Mouse (Mus musculus) right cerebral cortex, adult 2 months (tissue): ENCODE measurements around the gene Cdcp2.
A peak's percentile ranks its signal among the peaks of the same experiment; 100 is the strongest.

ENCODE experiments used
- DNase-seq, 2 experiments: peaks; one replicate each; pipeline ENCODE4 v3.0.0; 2021 to 2022; ENCODE audit warnings: low spot score in 2 of 2

Gene Cdcp2

DNA sequence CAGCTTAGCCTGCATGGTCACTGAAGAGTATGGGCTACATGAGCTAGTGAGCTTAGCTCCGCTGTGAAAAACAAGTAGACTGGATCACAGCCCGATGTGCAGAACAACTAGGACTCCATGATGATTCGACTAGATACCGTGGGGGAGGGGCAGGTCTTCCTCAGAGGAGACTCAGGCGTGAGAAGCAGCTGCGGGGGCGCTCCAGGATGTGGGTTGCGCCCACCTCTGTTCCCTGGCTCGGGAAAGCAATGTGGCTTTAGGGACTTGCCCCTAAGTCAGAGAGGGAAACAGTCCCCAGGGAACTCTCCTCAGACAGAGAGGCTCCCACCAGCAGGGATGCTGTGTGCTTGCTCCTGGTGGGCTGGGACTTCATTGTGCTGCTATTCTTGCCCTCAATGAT, 33.8 kb downstream of the Cdcp2 start:
- peak; percentile 37 to 41 for DNase-seq

DNA sequence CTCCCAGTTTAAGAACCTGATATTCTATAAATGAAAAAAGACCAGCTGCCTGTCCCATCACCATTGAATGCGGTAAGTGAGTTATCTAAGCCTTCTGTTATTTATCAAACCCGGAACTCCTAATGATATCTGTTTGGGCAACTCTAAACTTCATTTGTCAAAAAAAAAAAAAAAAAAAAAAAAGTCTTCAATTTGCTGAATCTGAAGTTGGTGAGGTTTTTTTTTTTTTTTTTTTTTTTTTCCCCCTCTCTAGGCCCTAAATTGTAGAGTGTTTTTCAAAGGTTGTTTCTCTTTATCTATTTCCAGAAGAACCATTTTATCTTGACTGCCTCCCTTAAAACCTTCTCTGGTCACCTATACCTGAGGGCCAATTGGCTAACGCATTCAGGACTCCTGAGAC, 38.2 kb downstream of the Cdcp2 start:
- DNase-seq: no peak

DNA sequence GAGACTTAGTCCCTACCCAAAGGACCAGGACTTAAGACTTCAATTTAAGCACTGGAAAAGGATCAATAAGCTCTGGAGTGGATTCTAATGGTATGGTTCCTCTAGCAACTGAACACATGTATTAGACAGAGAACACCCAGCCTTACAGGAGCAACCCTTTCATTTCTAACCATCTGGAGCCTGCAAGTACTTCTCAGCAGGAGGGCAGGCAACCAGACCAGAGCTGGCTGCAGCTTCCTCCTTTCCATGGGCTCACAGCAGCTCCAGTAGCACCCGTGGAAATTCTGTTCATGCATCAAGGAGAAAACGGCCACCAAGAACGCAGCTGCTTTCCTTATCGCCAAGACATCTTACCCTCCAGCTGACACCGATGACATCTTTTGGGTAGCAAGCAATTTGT, 39.0 kb downstream of the Cdcp2 start:
- DNase-seq: no peak

DNA sequence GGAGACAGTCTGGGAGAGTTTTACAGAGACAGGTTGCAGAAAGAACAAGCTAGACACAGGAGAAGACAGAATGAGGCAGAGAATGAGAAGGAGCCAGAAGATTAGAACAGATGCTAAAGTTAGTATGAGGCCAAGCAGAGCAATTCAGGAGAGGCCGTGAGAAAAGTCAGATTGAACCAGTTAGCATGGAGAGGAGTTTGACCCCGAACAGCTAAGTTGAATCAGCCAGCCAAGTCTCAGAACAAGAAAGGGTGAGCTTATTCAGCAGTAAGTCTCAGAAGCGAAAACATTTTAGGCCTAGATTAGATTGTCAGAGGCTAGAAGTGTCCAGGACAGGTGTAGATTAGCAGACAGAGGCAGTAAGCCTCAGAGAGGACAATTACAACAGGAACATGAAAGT, 39.8 kb downstream of the Cdcp2 start:
- DNase-seq: no peak

DNA sequence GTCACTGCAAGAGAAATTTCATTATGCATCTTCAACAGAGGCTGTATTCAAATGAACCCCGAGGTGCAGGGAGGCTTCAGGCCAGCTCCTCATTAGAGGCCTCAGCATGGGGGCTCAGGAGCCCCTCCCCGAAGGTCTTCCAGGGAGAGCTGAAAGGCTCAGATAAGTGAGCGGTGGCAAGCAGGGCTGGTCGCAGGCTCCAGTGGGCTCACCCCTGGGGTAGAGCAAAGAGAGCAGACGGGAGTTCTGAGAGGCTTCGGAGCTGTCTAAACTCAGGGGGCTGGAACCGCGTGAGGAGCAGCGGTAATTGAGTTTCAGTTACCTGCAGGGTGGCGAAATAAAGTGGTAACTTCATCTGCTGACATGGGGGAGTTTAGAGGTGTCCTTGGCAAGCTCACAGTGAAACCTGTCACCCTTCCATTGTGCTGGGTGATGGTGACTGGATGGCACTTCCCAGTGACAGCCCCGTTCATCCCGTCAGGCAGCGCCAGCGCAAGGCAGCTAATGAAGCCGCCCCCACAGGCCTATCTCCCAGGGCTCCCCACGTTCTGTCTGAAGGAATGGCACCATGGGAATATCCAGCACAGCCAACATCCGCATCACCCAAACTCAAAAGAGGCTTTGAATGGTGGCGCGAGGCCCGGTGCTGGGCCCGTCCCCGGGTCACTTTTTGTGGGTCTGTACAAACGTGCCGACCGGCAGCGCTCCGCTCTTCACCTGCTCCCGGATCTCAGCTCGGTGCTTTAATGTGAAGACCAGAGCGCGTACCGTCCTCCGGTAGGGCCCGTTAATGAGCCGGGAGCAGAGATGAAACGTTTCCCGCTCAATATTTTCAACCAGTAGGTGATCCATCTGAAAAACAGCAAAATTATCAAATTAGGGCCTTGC, 42.5 kb downstream of the Cdcp2 start:
- no peak for DNase-seq

DNA sequence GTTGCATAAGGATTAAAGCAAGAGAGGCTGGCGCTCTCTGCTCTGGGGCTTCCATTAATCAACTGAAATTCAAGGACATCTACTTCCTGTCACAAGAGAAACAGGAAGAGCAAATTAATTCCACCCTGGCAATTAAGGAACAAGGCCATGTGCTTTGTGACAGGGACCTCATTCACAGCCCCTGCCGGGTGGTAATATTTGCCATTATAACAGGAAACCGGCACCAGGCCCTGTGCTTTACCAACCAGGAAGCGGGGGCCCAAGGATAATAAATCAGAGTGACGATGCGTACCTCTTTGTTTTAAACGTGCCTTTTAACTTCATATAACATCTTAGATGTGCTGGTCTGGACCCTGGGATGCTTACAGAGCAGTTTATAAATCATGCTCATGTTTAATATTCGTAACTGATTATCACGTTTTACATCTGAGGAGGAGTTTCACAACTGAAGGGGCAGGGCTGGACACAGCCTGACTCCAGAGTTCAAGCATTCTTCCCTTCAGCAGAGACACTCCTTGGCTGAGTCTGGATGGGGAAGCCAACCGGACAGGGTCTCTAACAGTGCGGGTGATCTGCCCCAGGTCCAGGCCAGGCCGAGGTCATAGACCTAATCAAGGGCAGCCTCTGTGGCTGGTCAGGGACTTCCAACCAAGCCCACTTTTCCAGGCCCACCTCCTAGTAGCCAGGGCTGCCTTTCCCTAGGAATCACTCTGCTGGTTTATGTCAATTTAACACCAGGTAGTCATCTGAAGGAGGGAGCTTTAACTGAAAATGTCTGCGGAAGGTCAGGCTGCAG, 43.3 kb downstream of the Cdcp2 start:
- no peak for DNase-seq

DNA sequence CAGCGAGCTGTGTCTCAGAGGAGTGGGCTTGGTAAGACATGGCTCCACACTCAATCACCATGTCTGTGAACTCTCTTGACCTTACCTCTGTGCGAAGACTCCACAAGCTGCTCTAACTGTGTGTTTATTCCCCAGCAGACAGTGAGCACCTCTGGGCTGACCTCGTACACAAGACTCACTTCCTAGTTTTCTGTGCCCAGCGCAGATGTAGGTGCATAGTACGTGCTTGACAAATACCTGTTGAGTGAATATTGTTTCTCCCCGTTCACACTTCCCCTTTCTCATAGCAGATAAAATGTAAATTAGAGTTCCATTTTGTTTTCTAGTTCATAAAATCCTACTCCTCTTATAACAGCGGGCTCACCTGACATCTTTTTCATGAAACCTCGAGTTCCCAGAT, 46.8 kb downstream of the Cdcp2 start:
- DNase-seq: no peak

DNA sequence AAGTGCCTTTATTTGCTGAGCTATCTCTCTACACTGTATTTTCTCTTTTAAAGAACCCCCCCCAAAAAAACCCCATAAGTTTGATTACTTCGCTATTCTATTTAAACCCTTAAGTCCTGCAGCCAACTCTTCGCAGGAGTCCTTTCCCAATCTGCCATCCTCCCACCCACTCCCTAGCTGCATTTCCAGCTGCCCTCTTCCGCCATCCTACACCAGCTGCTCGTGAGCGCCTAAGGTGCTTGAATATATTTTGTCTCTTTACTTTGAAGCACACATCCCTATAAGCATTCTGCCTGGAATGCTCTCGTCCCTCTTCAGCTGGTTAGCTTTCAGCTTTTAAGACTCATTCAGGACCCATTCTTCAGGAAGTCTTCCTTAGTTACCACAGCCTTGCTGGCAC, 54.3 kb downstream of the Cdcp2 start:
- DNase-seq: peak; percentile 52 to 59

DNA sequence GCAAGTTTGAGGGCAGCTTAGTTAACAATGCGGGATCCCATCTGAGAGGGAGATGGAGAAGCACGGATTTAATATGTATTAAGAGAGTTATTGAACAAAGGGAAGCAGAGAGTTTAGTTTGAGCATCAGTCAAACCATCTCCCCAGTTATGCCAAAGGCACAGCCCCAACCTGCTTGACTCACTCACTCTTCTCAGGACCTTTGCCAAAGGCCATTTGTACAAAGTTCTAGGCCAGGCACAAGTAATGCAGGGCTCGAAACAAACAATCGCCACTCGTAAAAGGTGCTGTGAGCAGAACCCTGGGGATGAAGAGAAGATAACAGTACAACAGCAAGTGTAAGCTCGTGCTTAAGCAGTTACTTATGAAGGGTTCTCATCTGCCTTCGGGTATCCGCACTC, 55.9 kb downstream of the Cdcp2 start:
- no peak for DNase-seq

DNA sequence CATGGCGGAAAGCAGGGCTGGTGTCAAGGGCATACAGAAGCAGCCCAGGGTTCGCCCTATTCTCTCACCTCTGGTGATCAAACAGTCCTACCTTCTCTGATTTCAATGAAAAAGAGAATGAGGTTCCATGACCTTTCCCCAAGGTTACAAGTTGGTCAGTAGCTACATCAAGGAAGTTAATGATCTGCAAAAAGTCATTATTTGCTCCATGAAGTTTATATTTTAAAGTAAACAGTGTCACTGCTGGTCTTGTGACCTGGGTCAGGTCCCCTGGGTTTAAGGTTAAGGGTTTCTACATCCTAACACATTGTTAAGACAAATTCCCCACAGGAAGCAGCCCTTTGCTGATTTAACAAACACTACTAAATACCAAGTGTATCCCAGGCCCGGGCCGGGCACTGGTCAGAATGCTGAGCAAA, 60.3 kb downstream of the Cdcp2 start:
- no peak for DNase-seq

DNA sequence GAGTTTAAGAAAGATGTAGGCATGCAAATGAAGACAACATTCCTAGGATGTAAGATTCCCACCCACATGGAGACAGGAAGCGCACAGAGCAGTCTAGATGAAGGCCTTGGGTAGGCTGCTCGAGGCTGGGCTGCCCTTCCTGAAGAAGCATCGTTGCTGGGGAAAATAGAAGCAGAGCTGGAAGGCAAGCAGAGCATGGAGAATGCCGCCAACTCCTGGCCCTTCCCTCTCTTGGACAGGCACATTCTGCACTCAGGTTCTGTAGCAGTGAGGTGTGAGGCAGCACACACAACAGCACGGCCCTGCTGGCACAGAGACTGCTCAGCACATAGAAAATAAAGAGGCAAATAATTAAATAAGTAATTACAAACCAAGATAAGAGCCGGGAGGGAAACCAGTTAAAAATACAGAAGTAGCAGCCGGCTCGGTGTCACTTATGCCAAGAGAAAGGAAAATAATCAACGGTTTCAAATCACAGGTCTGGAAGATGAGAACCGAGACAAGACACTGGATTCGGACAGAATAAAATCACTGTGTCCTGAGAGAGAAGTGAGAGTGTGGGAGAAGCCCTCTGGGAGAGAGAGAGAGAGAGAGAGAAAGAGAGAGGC, 62.6 kb downstream of the Cdcp2 start:
- no peak for DNase-seq

DNA sequence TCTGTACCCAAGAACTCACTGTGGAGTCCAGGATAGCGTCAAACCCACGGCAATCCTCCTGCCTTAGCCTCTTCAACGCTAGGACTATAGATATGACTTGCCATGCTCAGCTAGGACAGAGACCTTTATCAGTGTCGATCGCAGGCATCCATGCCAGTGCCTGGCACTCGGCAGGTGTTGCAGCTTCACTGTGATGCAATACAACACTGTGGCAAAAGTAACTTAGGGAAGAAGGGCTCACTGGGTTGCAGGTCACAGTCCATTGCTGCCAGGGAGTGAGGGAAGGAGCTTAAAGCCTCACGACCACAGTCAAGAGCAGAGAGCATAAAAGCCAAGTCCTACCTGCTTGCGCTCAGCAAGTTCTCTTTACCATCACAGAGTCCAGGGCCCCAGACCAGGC, 63.5 kb downstream of the Cdcp2 start:
- no peak for DNase-seq
